Mouse (Mus musculus) mesoderm, embryonic 11.5 days (tissue): Measurements from ENCODE around the gene Hdac1.
"Not testable (repeated sequence)": the region's sequence is repeated elsewhere in the genome, so short reads cannot be mapped to it uniquely, and the experiment has no call there.

Experiments used
- DNase-seq: peaks from one replicate; pipeline ENCODE4 v3.0.0-alpha.2; 2012; ENCODE audit warnings: low read depth, low spot score

Hdac1 gene

GRCm38 (mm10) chr4:129558321-129558955, 15.9 kb upstream of the Hdac1 start:
- no peak for DNase-seq

- no peak for DNase-seq
Measured at GRCm38 (mm10) chr4:129557256-129557808, 14.8 kb upstream of the Hdac1 start.

GRCm38 (mm10) chr4:129556532-129557223, 14.2 kb upstream of the Hdac1 start:
- DNase-seq = peak; percentile 93

- no peak for DNase-seq
Measured at GRCm38 (mm10) chr4:129555862-129556531, 13.5 kb upstream of the Hdac1 start.

GRCm38 (mm10) chr4:129555421-129555861, 12.9 kb upstream of the Hdac1 start:
- peak; percentile 73 for DNase-seq

- not testable (repeated sequence) for DNase-seq
Measured at GRCm38 (mm10) chr4:129554512-129554911, 12.0 kb upstream of the Hdac1 start.

- peak; percentile 36 for DNase-seq
Measured at GRCm38 (mm10) chr4:129550295-129550694, 7.8 kb upstream of the Hdac1 start.

- DNase-seq = peak; percentile 15
Measured at GRCm38 (mm10) chr4:129549306-129549705, 6.8 kb upstream of the Hdac1 start.

- not testable (repeated sequence) for DNase-seq
Measured at GRCm38 (mm10) chr4:129547631-129548030, 5.1 kb upstream of the Hdac1 start.

- DNase-seq = no peak
Measured at GRCm38 (mm10) chr4:129544106-129544505, 1.6 kb upstream of the Hdac1 start.

- DNase-seq = no peak
Measured at GRCm38 (mm10) chr4:129541868-129542591, 483 bp downstream of the Hdac1 start.

- no peak for DNase-seq
Measured at GRCm38 (mm10) chr4:129540012-129540411, 2.5 kb downstream of the Hdac1 start.

GRCm38 (mm10) chr4:129528901-129529300, 13.6 kb downstream of the Hdac1 start:
- not testable (repeated sequence) for DNase-seq

- no peak for DNase-seq
Measured at GRCm38 (mm10) chr4:129525889-129526288, 16.6 kb downstream of the Hdac1 start.

GRCm38 (mm10) chr4:129525338-129525737, 17.2 kb downstream of the Hdac1 start:
- DNase-seq = no peak

GRCm38 (mm10) chr4:129518519-129518918, 24.0 kb downstream of the Hdac1 start:
- DNase-seq = no peak

GRCm38 (mm10) chr4:129516925-129517324, 25.6 kb downstream of the Hdac1 start:
- DNase-seq = no peak

GRCm38 (mm10) chr4:129514300-129514898, 28.1 kb downstream of the Hdac1 start:
- DNase-seq = peak; percentile 77

- no peak for DNase-seq
Measured at GRCm38 (mm10) chr4:129513891-129514290, 28.6 kb downstream of the Hdac1 start.

GRCm38 (mm10) chr4:129513086-129513767, 29.3 kb downstream of the Hdac1 start, which contains the start of gene Marcksl1:
TSS of gene Marcksl1 (plus strand) at chr4:129513581.
- peak; percentile 91 for DNase-seq
